Mouse (Mus musculus): ENCODE measurements at regions not wholly inside any gene's neighbourhood (a gene's known extent, or its start where the extent isn't known, plus 50 kb on each side); places are given as distances from the start of the nearest gene placed in this dataset.
"Not testable (repeated sequence)": the region's sequence is repeated elsewhere in the genome, so short reads cannot be mapped to it uniquely, and the experiment has no call there.

GRCm38 (mm10) chr3:9067048-9067447, 542.8 kb downstream of the Zfp704 start:
- peak; percentile 75 to 83 for DNase-seq (ENCODE audit: low spot score in 2 of 2)

DNA sequence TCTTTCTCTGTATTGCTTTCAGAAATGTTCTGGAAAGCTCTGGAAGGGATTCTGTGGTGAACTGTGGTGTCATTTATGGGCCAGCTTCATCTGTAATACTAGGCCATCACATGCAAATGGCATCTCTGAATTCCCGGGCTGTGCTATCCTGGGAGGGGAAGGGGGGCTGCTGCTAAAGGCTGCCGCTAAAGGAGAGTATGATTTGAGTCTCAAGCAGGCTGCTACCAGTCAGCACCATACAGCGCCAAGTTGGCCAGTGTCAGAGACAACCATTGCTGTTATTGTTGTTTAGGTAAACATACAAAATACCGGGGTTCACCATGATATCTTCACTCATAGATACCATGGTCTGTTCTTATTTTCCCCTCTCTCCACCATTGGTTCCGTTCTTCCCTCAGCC, 543.5 kb downstream of the Zfp704 start:
- DNase-seq (ENCODE audit: low spot score in 2 of 2), result no peak

GRCm38 (mm10) chr3:9065892-9066291, 544.0 kb downstream of the Zfp704 start:
- DNase-seq (ENCODE audit: low spot score in 2 of 2), result no peak

- DNase-seq (ENCODE audit: low spot score in 2 of 2), result peak; percentile 25 to 59
Observed at GRCm38 (mm10) chr3:9064266-9065031, 545.4 kb downstream of the Zfp704 start.

- no peak for DNase-seq (ENCODE audit: low spot score in 2 of 2)
Observed at GRCm38 (mm10) chr3:9063662-9064061, 546.2 kb downstream of the Zfp704 start.

DNA sequence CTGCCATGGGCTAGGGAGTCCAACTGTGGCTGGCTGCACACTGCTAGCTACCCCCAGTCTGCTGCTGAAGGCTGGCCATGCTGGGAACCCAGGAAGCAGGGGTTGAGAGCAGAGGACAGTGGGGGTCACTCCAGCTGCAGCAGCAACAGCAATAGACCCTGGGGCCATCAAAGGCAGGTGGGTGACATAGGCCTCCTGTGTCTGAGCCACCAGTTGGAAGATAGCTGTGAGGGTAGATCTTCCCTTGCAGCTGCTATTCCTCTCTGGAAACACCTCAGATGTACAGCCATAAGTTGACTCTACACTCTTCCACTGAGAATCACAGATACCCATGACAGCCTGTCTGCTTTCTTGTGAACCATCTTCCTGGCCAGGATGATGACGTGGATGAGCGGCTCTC, 548.5 kb downstream of the Zfp704 start:
- DNase-seq (ENCODE audit: low spot score in 2 of 2), result no peak

- DNase-seq (ENCODE audit: low spot score in 2 of 2), result not testable (repeated sequence)
Observed at GRCm38 (mm10) chr3:9057703-9058102, 552.2 kb downstream of the Zfp704 start.

GRCm38 (mm10) chr3:9056846-9057245, 553.0 kb downstream of the Zfp704 start:
- DNase-seq (ENCODE audit: low spot score in 2 of 2), result no peak

GRCm38 (mm10) chr3:9055780-9056179, 554.1 kb downstream of the Zfp704 start:
- DNase-seq (ENCODE audit: low spot score in 2 of 2), result no peak
